Mouse (Mus musculus): ENCODE measurements at regions not wholly inside any gene's neighbourhood (a gene's known extent, or its start where the extent isn't known, plus 50 kb on each side); places are given as distances from the start of the nearest gene placed in this dataset.

GRCm38 (mm10) chr2:48494632-48495031 lies 319.3 kb upstream of the Acvr2a start:
- TF ChIP-seq POLR2A (IDR thresholded peaks at IDR 0.05; ENCODE audit: low read depth, low read length) (no peak), CTCF (conservative IDR thresholded peaks at IDR 0.05; ENCODE audit: insufficient read depth, insufficient read length, low read depth, low read length) (no peak)
